Mouse (Mus musculus) cerebellum, adult 18-20 months (tissue): ENCODE results near the gene 4930544D05Rik.

Experiments used
- DNase-seq, 2 experiments: peaks; one replicate each; pipeline ENCODE4 v3.0.0; 2021

The 4930544D05Rik gene

DNA sequence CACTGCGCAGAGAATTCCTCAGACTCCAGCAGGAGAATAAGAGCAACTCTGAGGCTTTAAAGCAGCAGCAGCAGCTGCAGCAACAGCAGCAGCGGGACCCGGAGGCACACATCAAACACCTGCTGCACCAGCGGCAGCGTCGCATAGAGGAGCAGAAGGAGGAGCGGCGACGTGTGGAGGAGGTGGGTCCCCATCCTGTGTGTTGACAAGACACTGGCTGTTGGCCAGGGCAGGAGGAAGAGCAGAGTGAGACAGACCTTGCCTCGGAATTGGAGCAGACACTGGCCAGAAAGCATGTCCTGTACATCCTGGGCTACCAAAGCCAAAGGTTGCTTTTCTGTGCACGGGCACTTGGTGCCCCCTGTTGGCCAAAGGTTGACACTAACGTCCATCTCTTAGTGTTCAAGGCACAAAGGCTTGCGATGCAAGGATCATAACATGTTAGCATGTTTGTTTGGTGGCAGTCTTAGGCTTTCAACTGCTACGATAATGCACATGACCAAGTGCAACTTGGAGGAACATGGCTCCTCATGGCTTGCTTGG lies 10.6 kb upstream of the 4930544D05Rik start:
- peak; percentile 77 to 83 for DNase-seq

DNA sequence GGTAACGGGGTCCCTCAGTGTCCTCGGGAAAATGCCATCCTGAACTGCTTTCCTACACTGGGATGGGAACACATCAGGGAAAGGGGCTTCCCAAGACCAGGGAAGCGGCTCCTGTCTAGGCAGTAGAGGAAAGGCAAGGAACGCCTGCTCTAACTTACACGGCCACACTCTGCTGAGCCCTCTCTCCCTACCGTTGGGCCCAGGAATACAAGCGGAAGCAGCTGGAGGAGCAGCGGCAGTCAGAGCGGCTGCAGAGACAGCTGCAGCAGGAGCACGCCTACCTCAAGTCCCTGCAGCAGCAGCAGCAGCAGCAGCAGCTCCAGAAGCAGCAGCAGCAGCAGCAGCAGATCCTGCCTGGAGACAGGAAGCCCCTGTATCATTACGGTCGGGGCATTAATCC lies 8.9 kb upstream of the 4930544D05Rik start:
- DNase-seq: no peak

GRCm38 (mm10) chr11:70607611-70608010 lies 8.0 kb upstream of the 4930544D05Rik start:
- DNase-seq: no peak

DNA sequence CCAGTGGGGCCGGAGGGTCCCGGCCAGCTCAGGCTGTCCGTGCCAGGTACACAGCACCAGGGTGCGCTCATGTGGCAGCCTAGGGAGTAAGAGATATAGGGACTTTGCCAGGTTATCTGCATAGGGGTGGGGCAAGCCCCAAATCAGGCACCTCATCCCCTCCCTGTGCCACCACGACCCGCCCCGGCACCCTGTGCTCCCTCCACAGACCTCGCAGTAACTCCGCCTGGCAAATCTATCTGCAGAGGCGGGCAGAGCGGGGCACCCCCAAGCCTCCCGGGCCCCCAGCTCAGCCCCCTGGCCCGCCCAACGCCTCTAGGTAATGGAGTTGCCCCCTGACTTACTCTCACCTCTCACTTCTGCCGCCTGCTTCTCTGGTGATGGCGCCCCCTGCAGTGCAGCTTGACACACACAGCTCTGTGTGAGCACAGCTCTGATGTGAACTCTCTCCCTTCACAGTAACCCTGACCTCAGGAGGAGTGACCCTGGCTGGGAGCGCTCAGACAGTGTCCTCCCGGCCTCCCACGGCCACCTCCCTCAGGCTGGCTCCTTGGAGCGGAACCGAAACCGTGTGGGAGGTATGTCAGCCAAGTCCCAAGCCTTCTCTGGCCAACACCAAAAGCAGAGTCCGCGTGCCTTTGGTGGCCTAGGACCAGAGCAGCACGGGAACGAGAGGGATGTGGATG lies 7.1 kb upstream of the 4930544D05Rik start:
- DNase-seq: no peak

GRCm38 (mm10) chr11:70610752-70611151 lies 4.9 kb upstream of the 4930544D05Rik start:
- no peak for DNase-seq

DNA sequence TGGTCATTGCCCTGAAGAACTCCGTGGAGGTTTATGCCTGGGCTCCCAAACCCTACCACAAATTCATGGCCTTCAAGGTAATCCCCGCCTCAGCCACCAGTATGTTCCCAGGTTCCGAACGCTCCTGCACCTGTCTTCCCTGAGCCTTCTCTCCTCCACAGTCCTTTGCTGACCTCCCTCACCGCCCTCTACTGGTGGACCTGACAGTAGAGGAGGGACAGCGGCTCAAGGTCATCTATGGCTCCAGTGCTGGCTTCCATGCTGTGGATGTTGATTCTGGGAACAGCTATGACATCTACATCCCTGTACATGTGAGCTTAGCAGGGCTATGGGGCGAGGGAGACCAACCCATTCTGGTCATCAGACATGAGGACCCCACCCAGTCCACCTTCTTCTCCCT lies 3.1 kb upstream of the 4930544D05Rik start:
- no peak for DNase-seq

- peak; percentile 31 to 39 for DNase-seq
Observed at GRCm38 (mm10) chr11:70615074-70615473, 574 bp upstream of the 4930544D05Rik start.

- DNase-seq: no peak
Observed at GRCm38 (mm10) chr11:70619101-70619500, 3.5 kb downstream of the 4930544D05Rik start, which contains the start of gene Chrne. Chrne (minus strand) TSS chr11:70619216.

DNA sequence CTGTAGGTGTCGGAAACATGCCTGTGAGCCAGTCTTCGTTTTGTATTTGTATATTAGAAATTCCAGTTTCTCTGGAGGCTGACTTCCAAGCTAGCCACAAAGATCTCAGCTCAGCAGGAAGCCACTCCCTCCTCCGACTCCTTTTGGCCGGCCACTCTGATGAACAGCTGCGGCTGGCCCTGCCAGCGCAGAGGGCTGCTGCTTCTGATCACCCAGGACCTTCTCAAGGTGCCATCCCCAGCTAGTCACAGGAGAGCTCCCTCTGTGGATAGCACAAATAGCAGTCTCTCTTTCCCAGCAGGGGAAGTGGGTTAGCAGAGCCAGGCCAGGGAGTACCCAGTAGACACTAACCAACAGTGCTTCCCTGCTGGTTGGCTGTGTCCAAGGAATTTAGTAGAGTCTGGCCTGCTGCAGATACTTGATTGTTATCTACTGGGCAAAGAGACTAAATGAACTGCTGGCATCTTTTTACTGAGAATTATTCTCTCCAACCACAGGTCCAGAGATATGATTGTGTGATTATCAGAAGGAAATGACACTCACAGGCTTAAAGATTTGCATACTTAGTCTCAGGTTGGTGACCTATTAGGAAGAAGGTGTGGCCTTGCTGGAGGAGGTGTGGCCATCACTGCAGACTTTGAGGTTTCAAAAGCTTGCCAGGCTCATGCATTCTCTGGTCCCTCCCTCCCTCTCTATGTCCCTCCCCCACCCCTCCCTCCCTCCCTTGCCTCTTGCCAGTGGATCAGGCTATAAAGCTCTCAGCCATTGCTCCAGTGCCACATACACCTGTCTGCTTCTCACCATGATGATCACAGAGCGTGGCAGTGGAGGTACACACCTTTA lies 6.5 kb downstream of the 4930544D05Rik start:
- no peak for DNase-seq

- DNase-seq: no peak
Observed at GRCm38 (mm10) chr11:70623053-70623742, 7.5 kb downstream of the 4930544D05Rik start.

GRCm38 (mm10) chr11:70625473-70625872 lies 9.8 kb downstream of the 4930544D05Rik start:
- no peak for DNase-seq

DNA sequence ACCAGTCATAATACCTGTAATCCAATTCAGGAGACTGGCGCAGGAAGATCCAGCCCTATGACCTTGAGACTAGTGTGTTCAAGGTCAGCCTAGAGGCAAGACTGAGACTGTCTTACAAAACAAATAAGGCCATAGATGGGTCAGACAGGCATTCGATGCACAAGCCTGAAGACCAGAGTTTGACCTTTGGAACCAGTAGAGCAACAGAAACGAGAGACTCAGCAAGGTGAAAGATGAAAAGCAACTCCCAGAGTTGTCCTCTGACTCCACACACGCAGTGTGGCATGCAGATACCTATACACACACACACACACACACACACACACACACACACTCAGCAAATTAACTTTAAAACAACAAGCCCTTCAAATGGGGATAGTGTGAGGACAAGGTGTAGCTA lies 11.2 kb downstream of the 4930544D05Rik start:
- DNase-seq: no peak

- no peak for DNase-seq
Observed at GRCm38 (mm10) chr11:70628431-70628830, 12.8 kb downstream of the 4930544D05Rik start.

- DNase-seq: no peak
Observed at GRCm38 (mm10) chr11:70629557-70629956, 13.9 kb downstream of the 4930544D05Rik start.

DNA sequence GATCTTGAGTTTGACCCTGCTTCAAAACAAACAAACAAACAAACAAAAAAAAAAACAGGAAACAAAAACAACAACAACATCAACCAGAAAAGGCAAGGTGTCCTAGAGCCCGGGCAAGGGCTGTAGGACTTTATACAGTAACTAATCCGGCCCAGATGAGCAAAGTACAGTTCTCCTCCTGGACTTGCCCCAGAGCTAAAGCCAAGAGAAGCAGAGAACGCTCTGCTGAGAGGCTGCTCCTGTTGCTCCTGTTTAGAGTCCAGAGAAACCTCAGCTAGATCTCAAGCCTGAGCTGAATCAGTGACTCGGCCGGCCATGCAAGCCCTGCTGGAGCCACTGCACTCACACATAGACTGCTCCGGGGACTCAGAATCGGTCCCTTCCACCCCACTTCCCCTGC lies 14.5 kb downstream of the 4930544D05Rik start:
- DNase-seq: no peak

DNA sequence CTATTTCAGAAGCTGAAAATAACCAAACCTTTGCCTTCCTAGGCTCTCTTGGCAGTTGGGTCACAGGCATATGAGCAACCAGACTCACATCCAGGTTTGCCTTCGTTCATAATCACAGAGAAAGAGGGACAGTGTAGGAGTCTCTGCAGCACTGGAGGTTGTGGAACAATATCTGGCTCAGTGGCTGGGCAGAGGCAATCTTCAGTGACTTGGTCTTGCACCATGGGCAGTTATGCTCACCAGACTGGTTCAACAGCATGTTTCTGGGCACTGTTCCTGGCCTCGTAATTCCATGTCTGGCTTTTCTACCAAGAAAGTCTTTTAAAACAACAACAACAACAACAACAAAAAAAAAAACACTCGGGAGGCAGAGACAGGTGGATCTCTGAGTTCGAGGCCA lies 20.0 kb downstream of the 4930544D05Rik start:
- DNase-seq: no peak

- no peak for DNase-seq
Observed at GRCm38 (mm10) chr11:70637764-70638163, 22.1 kb downstream of the 4930544D05Rik start.

DNA sequence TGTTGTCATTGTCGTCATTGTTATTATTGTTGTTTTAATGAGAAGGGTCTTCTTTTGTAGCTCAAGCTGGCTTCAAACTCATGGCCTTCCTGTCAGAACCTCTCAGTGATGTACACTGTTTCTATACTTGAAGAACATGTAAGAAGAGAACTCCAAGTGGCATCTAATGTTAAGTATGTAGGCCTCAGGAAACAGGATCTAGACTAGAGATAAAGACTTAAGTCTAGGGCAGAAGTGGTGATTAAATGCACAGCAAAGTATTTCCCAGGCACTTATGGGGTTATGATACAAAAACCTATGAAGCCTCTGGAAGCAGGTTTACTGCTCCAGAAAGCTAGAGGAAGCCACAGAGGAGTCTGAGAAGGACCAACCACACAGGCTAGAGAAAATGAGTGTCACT lies 22.6 kb downstream of the 4930544D05Rik start:
- DNase-seq: no peak

GRCm38 (mm10) chr11:70638714-70639278 lies 23.1 kb downstream of the 4930544D05Rik start, which contains the start of gene Gp1ba:
Gp1ba (plus strand) TSS chr11:70639122.
- no peak for DNase-seq

DNA sequence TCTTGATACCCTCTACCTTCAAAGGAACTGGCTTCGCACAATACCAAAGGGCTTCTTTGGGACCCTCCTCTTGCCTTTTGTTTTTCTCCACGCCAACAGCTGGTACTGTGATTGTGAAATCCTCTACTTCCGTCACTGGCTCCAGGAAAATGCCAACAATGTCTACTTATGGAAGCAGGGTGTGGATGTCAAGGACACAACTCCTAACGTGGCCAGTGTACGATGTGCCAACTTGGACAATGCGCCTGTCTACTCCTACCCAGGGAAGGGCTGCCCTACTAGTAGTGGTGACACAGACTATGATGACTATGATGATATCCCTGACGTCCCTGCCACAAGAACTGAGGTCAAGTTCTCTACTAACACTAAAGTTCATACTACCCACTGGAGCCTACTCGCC lies 24.3 kb downstream of the 4930544D05Rik start:
- no peak for DNase-seq

DNA sequence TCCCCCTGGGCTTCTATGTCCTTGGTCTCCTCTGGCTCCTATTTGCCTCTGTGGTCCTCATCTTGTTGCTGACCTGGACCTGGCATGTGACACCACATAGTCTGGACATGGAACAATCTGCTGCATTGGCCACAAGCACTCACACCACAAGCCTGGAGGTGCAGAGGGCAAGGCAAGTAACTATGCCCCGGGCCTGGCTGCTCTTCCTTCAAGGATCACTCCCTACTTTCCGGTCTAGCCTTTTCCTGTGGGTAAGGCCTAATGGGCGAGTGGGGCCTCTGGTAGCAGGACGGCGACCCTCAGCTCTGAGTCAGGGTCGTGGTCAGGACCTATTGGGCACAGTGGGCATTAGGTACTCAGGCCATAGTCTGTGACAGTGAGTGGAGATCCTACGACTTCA lies 25.6 kb downstream of the 4930544D05Rik start:
- no peak for DNase-seq

- peak in 1 of 2 experiments; percentile 13 for DNase-seq
Observed at GRCm38 (mm10) chr11:70643051-70643450, 27.4 kb downstream of the 4930544D05Rik start.
